11 mouse cellular contexts compared by ENCODE assay signal in the genomic region with DNA sequence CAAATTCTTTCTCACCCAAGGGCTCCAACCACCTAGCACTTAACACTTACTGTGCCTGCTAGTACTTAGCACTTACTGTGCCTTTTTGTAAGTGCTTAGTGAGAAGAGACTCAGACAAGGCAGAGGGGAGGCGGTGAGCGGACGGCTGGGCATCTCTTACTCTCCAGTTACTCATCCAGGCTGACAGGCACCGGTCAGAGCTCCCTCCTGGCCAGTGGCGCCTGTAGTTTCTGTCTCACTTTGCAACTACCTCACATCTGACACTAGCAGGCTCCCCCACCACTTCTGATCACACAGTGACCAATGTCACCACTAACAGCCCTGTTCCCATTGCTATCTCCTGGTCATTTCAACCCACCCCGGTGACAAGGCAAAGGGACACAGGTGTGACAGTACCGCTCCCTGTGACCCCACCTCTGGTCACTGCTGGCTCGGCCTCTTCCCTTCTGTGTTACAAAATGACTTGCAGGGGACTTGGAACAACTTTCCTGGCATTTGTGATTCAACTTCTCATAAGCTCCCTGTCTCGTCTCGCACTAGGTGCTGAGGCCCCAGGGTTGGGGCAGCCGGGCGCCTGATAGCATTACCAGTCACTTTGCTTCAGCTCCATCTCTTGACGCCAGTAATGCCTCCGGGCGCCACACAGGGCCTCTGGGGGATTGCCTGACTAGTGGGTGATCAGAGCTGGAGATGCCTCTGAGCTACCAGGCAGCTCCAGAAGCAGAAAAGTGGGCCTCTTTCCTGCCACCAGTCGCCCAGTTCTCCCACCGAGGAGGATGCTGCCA. TPM values are rescaled to one million over a fixed set of nuclear protein-coding genes. Genes with fewer than 3 reads are reported as not detected.
DNase-seq lines count a peak whose midpoint lies in the region; ATAC-seq lines count a peak whose summit lies in the region.
"Had no signal": no experiment of that assay in that cellular context is flagged by ENCODE, and none has a peak within 500 bp of the region (broad histone marks: within the 10 kb centered on the region; RNA-seq: fewer than 3 reads in every experiment).

No protein-coding gene starts in this region.

- ATAC-seq in hindbrain, embryonic 16.5 days: no peak
- no peak for ATAC-seq in midbrain, embryonic 13.5 days
- no peak for ATAC-seq in forebrain, embryonic 14.5 days

- peaks cover 72% of the 10 kb centered on the region for H3K4me1 ChIP-seq in hindbrain, embryonic 10.5 days (replicated peaks)
- peaks cover 14% of the 10 kb centered on the region for H3K4me1 ChIP-seq in hindbrain, embryonic 16.5 days (ENCODE audit: control insufficient read depth, insufficient read depth, low read depth, low read length)
- peaks cover 31% of the 10 kb centered on the region for H3K4me1 ChIP-seq in midbrain, embryonic 13.5 days (replicated peaks)
- peaks cover 10% of the 10 kb centered on the region for H3K4me1 ChIP-seq in forebrain, embryonic 14.5 days (ENCODE audit: control insufficient read depth, insufficient read depth, low read length)

- intact Hi-C loops in heart, postnatal 10 days (cut with DNase I): no loop called here
- intact Hi-C loops in left cerebral cortex, postnatal 14 days (cut with DNase I): no loop called here

- no peak overlapping the region for H3K4me2 ChIP-seq in hindbrain, embryonic 16.5 days (ENCODE audit: low read length)
- H3K4me2 ChIP-seq in midbrain, embryonic 13.5 days (replicated peaks): no peak overlapping the region
- no peak overlapping the region for H3K4me2 ChIP-seq in forebrain, embryonic 14.5 days (ENCODE audit: low read length)

- H3K27me3 ChIP-seq in hindbrain, embryonic 10.5 days (ENCODE audit: insufficient read depth, poor library complexity, severe bottlenecking): peaks cover 75% of the 10 kb centered on the region
- H3K27me3 ChIP-seq in hindbrain, embryonic 16.5 days (replicated peaks; ENCODE audit: control insufficient read depth, insufficient read depth, low read length): peaks cover 3% of the 10 kb centered on the region; the same call in 1 of the 2 replicates
- H3K27me3 ChIP-seq in midbrain, embryonic 13.5 days: peaks cover 40% of the 10 kb centered on the region
- H3K27me3 ChIP-seq in forebrain, embryonic 14.5 days (replicated peaks; ENCODE audit: control insufficient read depth, insufficient read depth, low read length): peaks cover 2% of the 10 kb centered on the region; the same call in 1 of the 2 replicates

- 75% methylated on average over 17 of the region's 17 CpGs for WGBS in hindbrain, embryonic 10.5 days
- WGBS in hindbrain, embryonic 16.5 days: 76% methylated on average over 17 of the region's 17 CpGs
- WGBS in midbrain, embryonic 13.5 days: 75% methylated on average over 17 of the region's 17 CpGs
- WGBS in forebrain, embryonic 14.5 days: 72% methylated on average over 17 of the region's 17 CpGs

- H3K36me3 ChIP-seq in hindbrain, embryonic 10.5 days: no peaks in the 10 kb centered on the region
- no peaks in the 10 kb centered on the region for H3K36me3 ChIP-seq in hindbrain, embryonic 16.5 days (ENCODE audit: control insufficient read depth, insufficient read depth, low read length)
- no peaks in the 10 kb centered on the region for H3K36me3 ChIP-seq in midbrain, embryonic 13.5 days
- H3K36me3 ChIP-seq in forebrain, embryonic 14.5 days (ENCODE audit: control insufficient read depth, insufficient read depth, low read length): no peaks in the 10 kb centered on the region
- H3K36me3 ChIP-seq: forebrain, embryonic 10.5 days had no signal

- no peaks in the 10 kb centered on the region for H3K9me3 ChIP-seq in hindbrain, embryonic 10.5 days
- no peaks in the 10 kb centered on the region for H3K9me3 ChIP-seq in hindbrain, embryonic 16.5 days (ENCODE audit: control insufficient read depth, low read length)
- no peaks in the 10 kb centered on the region for H3K9me3 ChIP-seq in midbrain, embryonic 13.5 days
- no peaks in the 10 kb centered on the region for H3K9me3 ChIP-seq in forebrain, embryonic 14.5 days (replicated peaks; ENCODE audit: control insufficient read depth, low read length)
- H3K9me3 ChIP-seq: forebrain, embryonic 10.5 days had no signal

- DNase-seq in hindbrain, embryonic 10.5 days (ENCODE audit: low spot score): no peak
- DNase-seq in MN1 (ENCODE audit: low spot score): peak; percentile 64
- DNase-seq in cerebellum, postnatal 14 days: peak; percentile 50 to 51
- DNase-seq in heart, postnatal 10 days: peak; percentile 2 to 10
- no peak for DNase-seq in forebrain, embryonic 14.5 days (ENCODE audit: low spot score)
- no peak for DNase-seq in left cerebral cortex, postnatal 14 days (ENCODE audit: low spot score in 2 of 2)
- DNase-seq: embryo, embryonic 11 days; kidney, adult 9 months had no signal

- H3K27ac ChIP-seq in hindbrain, embryonic 10.5 days: peak overlapping the region; percentile 45; the same call in 1 of the 2 replicates
- H3K27ac ChIP-seq in hindbrain, embryonic 16.5 days (ENCODE audit: low read depth, low read length): no peak overlapping the region
- no peak overlapping the region for H3K27ac ChIP-seq in midbrain, embryonic 13.5 days
- H3K27ac ChIP-seq in forebrain, embryonic 14.5 days (ENCODE audit: low read depth, low read length): no peak overlapping the region

- no peak overlapping the region for H3K4me3 ChIP-seq in hindbrain, embryonic 10.5 days
- H3K4me3 ChIP-seq in hindbrain, embryonic 16.5 days (ENCODE audit: low read length): no peak overlapping the region
- H3K4me3 ChIP-seq in midbrain, embryonic 13.5 days (replicated peaks): no peak overlapping the region
- no peak overlapping the region for H3K4me3 ChIP-seq in forebrain, embryonic 14.5 days (ENCODE audit: low read depth, low read length)
- H3K4me3 ChIP-seq: forebrain, embryonic 10.5 days had no signal

- H3K9ac ChIP-seq in hindbrain, embryonic 16.5 days (ENCODE audit: low read depth, low read length): no peak overlapping the region
- H3K9ac ChIP-seq in midbrain, embryonic 13.5 days (replicated peaks): no peak overlapping the region
- H3K9ac ChIP-seq in forebrain, embryonic 14.5 days (ENCODE audit: low read length): no peak overlapping the region

RNA-seq across cellular contexts. Expression of gene Unc5b, which starts 8.5 kb away (rescaled TPM):
- 2.4 and 2.6 TPM in 2 replicates for polyA plus RNA-seq in hindbrain, embryonic 10.5 days (2016; fragmentation: Nextera tagmentation; extraction: Ambion mirVana)
- polyA plus RNA-seq in hindbrain, embryonic 16.5 days (2015; fragmentation: Nextera tagmentation; extraction: Ambion mirVana): 2.6 and 3.1 TPM in 2 replicates
- 10 to 100 TPM; 35.3 to 47.0 TPM for total RNA-seq in heart, postnatal 10 days (2021)
- 3.1 and 4.0 TPM in 2 replicates for polyA plus RNA-seq in midbrain, embryonic 13.5 days (2015; fragmentation: Nextera tagmentation; extraction: Ambion mirVana)
- 2.1 and 2.3 TPM in 2 replicates for polyA plus RNA-seq in forebrain, embryonic 14.5 days (2014; fragmentation: Nextera tagmentation; extraction: Ambion mirVana)
- total RNA-seq in left cerebral cortex, postnatal 14 days (2021): 10 to 100 TPM in 1 of 2 experiments, 1 to 10 TPM in 1; 7.6 to 12.3 TPM

Comparison
In these comparisons a context has a peak if more than half of its experiments do, and no peak if none do; other contexts are left out.
1. DNase-seq: peak in MN1 (single experiment), cerebellum, postnatal 14 days (2 of 2) and heart, postnatal 10 days (2 of 2); none in hindbrain, embryonic 10.5 days (single experiment), forebrain, embryonic 14.5 days (single experiment) and left cerebral cortex, postnatal 14 days (0 of 2).